Mouse (Mus musculus) E14TG2a.4 (cell line): ENCODE measurements around the gene Npas3.

ENCODE experiments used
- CTCF ChIP-seq: conservative IDR thresholded peaks from 2 replicates; pipeline ENCODE4 v1.5.1; 2014; ENCODE audit warnings: low read length
- NANOG ChIP-seq: IDR thresholded peaks from 2 replicates; pipeline ENCODE4 v1.6.1; 2014; ENCODE audit warnings: borderline replicate concordance, low read length, mixed read lengths
- POU5F1 ChIP-seq: IDR thresholded peaks from 2 replicates; pipeline ENCODE4 v1.6.1; 2014; ENCODE audit warnings: low read length, borderline replicate concordance

- TF ChIP-seq POU5F1 (no peak), CTCF (no peak), NANOG (no peak)
Measured at GRCm38 (mm10) chr12:53556359-53556758, 307.9 kb downstream of the Npas3 start.
